Mouse (Mus musculus) testis, adult 2 months (tissue): Measurements from ENCODE around the gene Hpse2.

Experiments
- CTCF ChIP-seq: fragments of 200-500 bp; IDR thresholded peaks from 2 replicates; pipeline ENCODE4 v1.5.1; 2012; ENCODE audit warnings: low read depth, mild to moderate bottlenecking, inconsistent platforms, low read length, moderate library complexity; ENCODE audit not compliant: control insufficient read depth, insufficient read depth, insufficient replicate concordance
- POLR2A ChIP-seq: fragments of 200-500 bp; IDR thresholded peaks from 2 replicates; pipeline ENCODE4 v1.6.1; 2012; ENCODE audit warnings: low read depth, mild to moderate bottlenecking, inconsistent platforms, low read length, moderate library complexity; ENCODE audit not compliant: control insufficient read depth

DNA sequence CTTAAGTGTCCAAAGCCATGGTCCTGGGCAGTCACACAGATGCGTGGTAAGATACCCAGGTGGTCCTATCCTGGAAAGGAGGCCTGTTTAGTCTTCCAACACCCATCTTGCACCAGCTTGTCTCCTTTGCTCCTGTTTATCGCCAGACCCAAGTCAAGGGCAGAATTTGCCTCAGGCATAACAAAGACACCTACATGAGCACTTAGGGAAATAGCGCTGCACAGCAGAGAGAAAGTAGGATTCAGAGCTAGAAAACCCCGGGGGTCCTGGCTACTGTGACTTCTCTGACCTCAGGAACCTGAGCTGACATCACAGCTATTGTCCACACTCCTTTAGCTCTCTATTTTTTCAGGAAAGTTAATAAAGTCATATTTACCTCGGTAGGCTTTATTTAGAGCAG is 481.8 kb downstream of the Hpse2 start:
- no peak for TF ChIP-seq CTCF
- TF ChIP-seq POLR2A = no peak
